Mouse (Mus musculus): Measurements from ENCODE around the gene Palm. TPM values are rescaled to one million over a fixed set of nuclear protein-coding genes. Genes with fewer than 3 reads are reported as not detected.

Gene Palm
- total RNA-seq, 2 experiments from 2014 or later, result 44.3 to 45.7 TPM

GRCm38 (mm10) chr10:79798289-79798928, 5.0 kb downstream of the Palm start:
- DNase-seq, result peak; percentile 51 to 56

- no peak for DNase-seq
Measured at GRCm38 (mm10) chr10:79800508-79800907, 7.1 kb downstream of the Palm start.

GRCm38 (mm10) chr10:79801837-79802236, 8.5 kb downstream of the Palm start:
- DNase-seq, result no peak

- DNase-seq, result peak; percentile 79 to 88
Measured at GRCm38 (mm10) chr10:79802331-79802971, 9.1 kb downstream of the Palm start.

- no peak for DNase-seq
Measured at GRCm38 (mm10) chr10:79803716-79804323, 10.4 kb downstream of the Palm start.

GRCm38 (mm10) chr10:79805636-79806035, 12.3 kb downstream of the Palm start:
- DNase-seq, result peak; percentile 78 to 92

- no peak for DNase-seq
Measured at GRCm38 (mm10) chr10:79806331-79806730, 13.0 kb downstream of the Palm start.

- DNase-seq, result peak; percentile 70 to 84
Measured at GRCm38 (mm10) chr10:79806972-79807371, 13.6 kb downstream of the Palm start.

GRCm38 (mm10) chr10:79807826-79808225, 14.5 kb downstream of the Palm start:
- DNase-seq, result peak; percentile 63 to 86

- DNase-seq, result peak in 1 of 2 experiments; percentile 44
Measured at GRCm38 (mm10) chr10:79808728-79809127, 15.4 kb downstream of the Palm start.

- peak; percentile 81 to 96 for DNase-seq
Measured at GRCm38 (mm10) chr10:79811736-79812637, 18.6 kb downstream of the Palm start.

- no peak for DNase-seq
Measured at GRCm38 (mm10) chr10:79814271-79814842, 21.0 kb downstream of the Palm start.

- no peak for DNase-seq
Measured at GRCm38 (mm10) chr10:79815671-79816494, 22.5 kb downstream of the Palm start.

- no peak for DNase-seq
Measured at GRCm38 (mm10) chr10:79817111-79817510, 23.7 kb downstream of the Palm start.

GRCm38 (mm10) chr10:79818225-79818624, 24.9 kb downstream of the Palm start:
- DNase-seq, result no peak

- DNase-seq, result no peak
Measured at GRCm38 (mm10) chr10:79819606-79820005, 26.2 kb downstream of the Palm start.

GRCm38 (mm10) chr10:79820277-79820676, 26.9 kb downstream of the Palm start:
- no peak for DNase-seq

- no peak for DNase-seq
Measured at GRCm38 (mm10) chr10:79820782-79821181, 27.4 kb downstream of the Palm start, which contains the start of gene Misp. Misp (plus strand) TSS chr10:79820989.

GRCm38 (mm10) chr10:79821731-79822130, 28.4 kb downstream of the Palm start:
- no peak for DNase-seq

- DNase-seq, result no peak
Measured at GRCm38 (mm10) chr10:79822372-79822771, 29.0 kb downstream of the Palm start.

GRCm38 (mm10) chr10:79823011-79823410, 29.6 kb downstream of the Palm start:
- no peak for DNase-seq
